Comparison of ENCODE assay signal across 23 mouse cellular contexts in genomic region chr8:104555191-104555590, GRCm38 (mm10). TPM values are rescaled to one million over a fixed set of nuclear protein-coding genes. Genes with fewer than 3 reads are reported as not detected.
A peak's percentile ranks its signal among the peaks of the same experiment; 100 is the strongest.
DNase-seq lines count a peak whose midpoint lies in the region; TF ChIP-seq lines count a peak whose summit lies in the region.
"Had no signal": no experiment of that assay in that cellular context is flagged by ENCODE, and none has a peak within 500 bp of the region (broad histone marks: within the 10 kb centered on the region; RNA-seq: fewer than 3 reads in every experiment).

No protein-coding gene starts in this region.

- TF ChIP-seq POLR2A in kidney, adult 2 months (IDR thresholded peaks at IDR 0.05; ENCODE audit: low read depth, low read length) = no peak

- H3K27ac ChIP-seq in gastrocnemius, adult 2 months = peak overlapping the region; percentile 41
- H3K27ac ChIP-seq in kidney, adult 2 months (ENCODE audit: insufficient read depth, low read depth, low read length) = no peak overlapping the region
- H3K27ac ChIP-seq: embryonic facial prominence, embryonic 12.5 days; embryonic facial prominence, embryonic 15.5 days; hindbrain, embryonic 12.5 days; hindbrain, embryonic 15.5 days had no signal

- no peaks in the 10 kb centered on the region for H3K36me3 ChIP-seq in kidney, adult 2 months (ENCODE audit: control insufficient read depth, insufficient read depth, low read length)
- H3K36me3 ChIP-seq: embryonic facial prominence, embryonic 12.5 days; embryonic facial prominence, embryonic 15.5 days; hindbrain, embryonic 12.5 days; hindbrain, embryonic 15.5 days had no signal

- no peak for DNase-seq in gastrocnemius, adult 2 months
- no peak for DNase-seq in gastrocnemius, postnatal 4 days (ENCODE audit: low spot score in 2 of 2)
- peak; percentile 29 for DNase-seq in kidney, adult 2 months
- DNase-seq in kidney, postnatal 14 days = no peak
- DNase-seq in lung, postnatal 25 days (ENCODE audit: low spot score) = peak; percentile 16
- DNase-seq in lung, postnatal 4 days = no peak
- DNase-seq: adrenal gland, adult 8-10 months; adrenal gland, postnatal 25 days; cerebellum, adult 18-20 months; cerebellum, adult 9-10 months; cerebellum, postnatal 25 days; forebrain, postnatal 0 days; gastrocnemius, postnatal 25 days had no signal

- H3K4me1 ChIP-seq in kidney, adult 2 months (ENCODE audit: control insufficient read depth, insufficient read depth, low read length) = no peaks in the 10 kb centered on the region
- H3K4me1 ChIP-seq: embryonic facial prominence, embryonic 15.5 days; hindbrain, embryonic 12.5 days; hindbrain, embryonic 15.5 days had no signal

- no peak overlapping the region for H3K4me3 ChIP-seq in gastrocnemius, adult 2 months
- H3K4me3 ChIP-seq in kidney, adult 2 months (ENCODE audit: insufficient read depth, low read depth, low read length) = no peak overlapping the region
- H3K4me3 ChIP-seq: embryonic facial prominence, embryonic 12.5 days; embryonic facial prominence, embryonic 15.5 days; hindbrain, embryonic 12.5 days; hindbrain, embryonic 15.5 days had no signal

- intact Hi-C loops in gastrocnemius, adult 2 months (cut with DNase I) = no loop called here

- no peaks in the 10 kb centered on the region for H3K27me3 ChIP-seq in kidney, adult 2 months (replicated peaks; ENCODE audit: control insufficient read depth, insufficient read depth, low read length)
- H3K27me3 ChIP-seq: hindbrain, embryonic 12.5 days; hindbrain, embryonic 15.5 days had no signal

- 77% methylated on average over 4 of the region's 4 CpGs for WGBS in kidney, adult 2 months

- TF ChIP-seq CTCF in gastrocnemius, adult 2 months (IDR thresholded peaks at IDR 0.05) = no peak
- no peak for TF ChIP-seq CTCF in kidney, adult 2 months (conservative IDR thresholded peaks at IDR 0.05; ENCODE audit: insufficient read depth, insufficient read length, low read depth, low read length)

RNA-seq across cellular contexts. Expression of gene Car7, which starts 20.7 kb away (rescaled TPM):
- under 1 TPM; 0.98 to 0.99 TPM for total RNA-seq in gastrocnemius, adult 2 months (2021)
- total RNA-seq in gastrocnemius, postnatal 4 days (2021) = under 1 TPM; 0.64 to 0.80 TPM
- 7.5 and 8.0 TPM in 2 replicates for polyA plus RNA-seq in kidney, adult 2 months (2012; rRNA removed)
- total RNA-seq: granulocyte monocyte progenitor cell, adult 5-6 weeks had no signal

RNA-seq across cellular contexts. Expression of gene Nae1, which starts 20.8 kb away (rescaled TPM):
- total RNA-seq in gastrocnemius, adult 2 months (2021) = 10 to 100 TPM; 26.1 to 28.3 TPM
- total RNA-seq in gastrocnemius, postnatal 4 days (2021) = 10 to 100 TPM; 34.8 to 41.8 TPM
- polyA plus RNA-seq in kidney, adult 2 months (2012; rRNA removed) = 9.7 and 12.7 TPM in 2 replicates

RNA-seq across cellular contexts. Expression of gene Pdp2, which starts 36.1 kb away (rescaled TPM):
- 1 to 10 TPM; 4.0 to 4.6 TPM for total RNA-seq in gastrocnemius, adult 2 months (2021)
- total RNA-seq in gastrocnemius, postnatal 4 days (2021) = 1 to 10 TPM; 5.9 to 6.9 TPM
- polyA plus RNA-seq in kidney, adult 2 months (2012; rRNA removed) = 25.7 and 29.2 TPM in 2 replicates

RNA-seq across cellular contexts. Expression of gene Terb1, which starts 45.5 kb away (rescaled TPM):
- not detected for total RNA-seq in gastrocnemius, adult 2 months (2021)
- under 1 TPM; 0.22 to 0.36 TPM for total RNA-seq in gastrocnemius, postnatal 4 days (2021)
- 0.05 TPM in 1 of 2 replicates, not detected in the other for polyA plus RNA-seq in kidney, adult 2 months (2012; rRNA removed)
- total RNA-seq: adrenal gland, postnatal 25 days; common myeloid progenitor, adult 5-6 weeks; gastrocnemius, adult 8-10 months; granulocyte monocyte progenitor cell, adult 5-6 weeks; heart, postnatal 25 days; hematopoietic stem cell, adult 5-6 weeks had no signal
- polyA plus RNA-seq: heart, embryonic 14.5 days had no signal

Comparison
In these comparisons a context has a peak if more than half of its experiments do, and no peak if none do; other contexts are left out.
1. DNase-seq: peak in kidney, adult 2 months (single experiment) and lung, postnatal 25 days (single experiment); none in gastrocnemius, adult 2 months (single experiment), gastrocnemius, postnatal 4 days (0 of 2), kidney, postnatal 14 days (single experiment) and lung, postnatal 4 days (0 of 2).